Mouse (Mus musculus): ENCODE data around the gene Zfp758.
"Not testable (repeated sequence)": the region's sequence is repeated elsewhere in the genome, so short reads cannot be mapped to it uniquely, and the experiment has no call there.

Gene Zfp758

GRCm38 (mm10) chr17:22361101-22361781 lies at the start of gene Zfp758, which contains the start of gene Zfp944:
TSS of gene Zfp758 (plus strand) at chr17:22361453.
TSS of gene Zfp944 (minus strand) at chr17:22361400.
- DNase-seq, result peak; percentile 58

- DNase-seq, result not testable (repeated sequence)
These were observed 47.0 kb upstream of the Zfp758 start for GRCm38 (mm10) chr17:22314219-22314618.

- peak; percentile 99 for DNase-seq
These were observed 46.5 kb upstream of the Zfp758 start, which contains the start of gene CT030661.1 for GRCm38 (mm10) chr17:22314730-22315226. TSS of gene CT030661.1 (minus strand) at chr17:22314837.

DNA sequence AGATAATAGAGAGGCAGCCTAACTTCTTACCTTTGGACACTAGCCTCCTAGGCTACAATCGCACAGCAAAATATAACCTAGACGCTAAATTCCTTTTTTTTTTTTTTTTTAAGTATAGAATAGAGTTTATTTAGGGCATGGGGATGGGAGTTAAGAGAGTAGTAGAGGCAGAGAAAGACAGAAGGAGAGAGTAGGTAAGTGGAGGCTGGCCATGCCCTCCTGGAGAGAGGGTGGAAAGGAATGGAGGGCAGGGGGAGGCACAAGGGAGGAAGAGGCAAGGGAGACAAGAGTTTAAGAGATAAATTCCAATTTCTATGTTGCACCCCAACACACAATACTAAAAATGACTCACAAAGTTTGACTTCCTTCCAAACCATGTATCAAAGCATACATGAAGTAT lies 46.0 kb upstream of the Zfp758 start:
- DNase-seq, result not testable (repeated sequence)

GRCm38 (mm10) chr17:22352794-22353193 lies 8.5 kb upstream of the Zfp758 start:
- DNase-seq, result peak; percentile 75

DNA sequence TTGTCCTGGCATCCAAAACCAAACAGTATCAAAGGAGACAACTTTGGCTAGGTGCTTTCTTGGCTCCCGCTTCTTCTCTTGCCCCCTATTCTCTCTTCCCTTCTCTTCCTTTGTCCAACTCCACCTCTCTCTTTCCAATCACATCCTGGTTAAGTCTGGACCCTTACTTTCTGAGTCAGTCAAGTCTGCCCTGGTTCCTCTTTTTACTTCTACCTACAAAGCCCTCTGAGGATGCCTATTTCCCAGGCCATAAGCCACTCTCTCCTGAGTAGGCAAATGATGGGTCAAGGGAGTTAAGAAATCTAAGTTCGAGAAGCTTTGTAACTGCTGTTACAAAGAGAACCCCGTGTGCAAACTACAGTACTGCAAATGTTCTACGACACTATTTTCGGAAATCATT lies 681 bp upstream of the Zfp758 start:
- DNase-seq, result no peak

DNA sequence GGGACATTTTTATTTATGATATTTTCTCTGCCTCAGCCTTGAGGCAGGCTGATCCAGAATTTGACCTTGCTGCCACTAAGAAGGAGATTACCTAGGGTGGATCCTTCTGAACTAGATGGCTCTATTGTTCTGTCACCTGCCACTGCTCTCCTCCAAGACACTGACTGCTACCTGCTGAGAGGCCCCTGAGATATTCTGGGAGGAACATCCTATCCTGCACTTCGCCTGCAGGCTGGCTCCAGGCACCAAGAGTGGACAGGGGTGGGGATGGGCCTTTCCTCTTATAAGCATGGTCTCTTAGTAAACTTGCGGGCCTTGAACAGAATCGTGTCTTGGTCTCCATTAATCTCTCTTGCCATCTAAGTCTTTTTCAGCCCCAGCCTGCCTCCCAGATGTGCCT lies 2.6 kb downstream of the Zfp758 start:
- DNase-seq, result no peak

DNA sequence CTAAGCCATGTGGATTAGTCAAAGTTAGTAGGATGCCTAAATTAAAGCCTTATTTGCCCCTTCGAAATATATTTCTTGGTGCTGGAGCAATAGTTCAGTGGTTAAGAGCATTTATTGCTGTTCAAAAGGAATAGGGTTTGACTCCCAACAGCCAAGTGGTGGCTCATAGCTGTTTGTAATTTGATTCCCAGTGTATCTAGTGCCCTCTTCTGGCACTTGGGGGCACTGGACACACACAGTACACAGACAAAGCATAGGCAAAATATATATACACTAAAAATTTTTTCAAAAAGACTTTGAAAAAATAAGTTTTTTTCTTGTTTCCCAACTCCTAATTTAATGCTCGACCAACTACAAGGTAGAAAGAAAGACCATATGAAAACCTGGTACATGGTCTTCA lies 49.5 kb downstream of the Zfp758 start:
- DNase-seq, result peak; percentile 74

GRCm38 (mm10) chr17:22417510-22417909 lies 56.3 kb downstream of the Zfp758 start:
- peak; percentile 84 for DNase-seq

GRCm38 (mm10) chr17:22423952-22424617 lies 62.8 kb downstream of the Zfp758 start, which contains the start of gene Zfp946:
TSS of gene Zfp946 (plus strand) at chr17:22424222.
- DNase-seq, result peak; percentile 92

DNA sequence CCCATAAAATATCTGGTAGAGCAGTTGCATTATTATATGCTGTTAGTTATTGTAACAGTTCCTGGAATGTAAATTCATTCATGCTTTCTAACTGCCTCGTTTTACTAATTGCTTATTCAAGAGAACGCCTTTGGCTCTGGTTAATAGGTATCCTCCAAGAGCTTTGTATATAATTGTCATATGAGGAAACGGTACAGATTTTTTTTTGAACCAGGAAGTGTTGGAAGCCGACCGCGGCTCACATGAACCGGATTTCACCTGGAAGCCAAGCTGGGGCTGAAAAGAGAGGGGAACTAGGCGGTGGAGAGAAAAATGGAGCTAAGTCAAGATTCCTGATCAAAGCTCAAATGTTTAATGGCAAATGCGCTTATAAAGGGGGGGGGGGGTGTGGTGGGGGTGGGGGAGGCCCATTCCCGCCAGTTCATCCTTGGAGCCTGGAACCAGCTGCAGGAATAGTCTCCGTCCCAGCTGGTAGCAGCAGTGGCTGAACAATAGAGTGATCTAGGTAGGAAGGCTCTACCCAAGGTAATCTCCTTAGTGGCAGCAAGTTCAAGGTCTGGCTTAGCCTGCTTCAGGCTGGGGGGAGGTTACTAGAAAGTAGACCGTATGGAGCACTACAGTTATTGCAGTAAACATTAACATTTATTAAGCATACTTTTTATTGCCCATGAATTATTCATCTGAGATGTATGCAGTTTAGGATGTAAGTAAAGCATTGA lies 63.5 kb downstream of the Zfp758 start:
- DNase-seq, result peak; percentile 10
